Mouse (Mus musculus): ENCODE results near the gene Gm20388. TPM values are rescaled to one million over a fixed set of nuclear protein-coding genes. Genes with fewer than 3 reads are reported as not detected.

Gene Gm20388
- polyA plus RNA-seq, 1 experiment, result not detected

DNA sequence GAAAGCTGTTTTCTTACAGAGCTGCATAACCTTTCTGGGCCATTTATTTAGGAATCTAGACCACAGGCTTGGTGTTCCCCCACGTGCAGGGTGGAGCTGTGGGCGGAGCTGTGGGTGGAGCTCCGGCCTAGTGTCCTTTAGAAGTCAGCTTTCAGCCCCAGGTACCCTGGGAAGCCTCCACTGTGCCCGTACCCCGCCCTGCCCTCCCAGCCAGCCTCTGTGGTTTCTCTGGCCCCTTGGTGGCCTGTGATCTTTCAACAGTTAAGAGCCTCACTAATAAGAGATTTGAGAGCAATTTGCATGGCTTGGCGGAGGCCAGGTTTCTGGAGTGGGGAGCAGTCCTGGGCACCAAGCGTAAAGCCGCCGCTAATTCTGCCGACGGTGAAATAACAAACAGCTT lies 979.4 kb downstream of the Gm20388 start:
- Histone ChIP-seq H3K4me3 (ENCODE audit: insufficient read depth, low read depth, low read length) (no peak overlapping the region), H3K4me1 (ENCODE audit: control insufficient read depth, insufficient read depth, low read length) (no peaks in the 10 kb centered on the region), H3K27ac (ENCODE audit: insufficient read depth, low read depth, low read length) (no peak overlapping the region)
- TF ChIP-seq POLR2A (IDR thresholded peaks at IDR 0.05; ENCODE audit: insufficient read depth, low read depth, low read length) (no peak), CTCF (IDR thresholded peaks at IDR 0.05; ENCODE audit: insufficient read depth, low read depth, low read length) (no peak)
- 11% methylated on average over 11 of the region's 11 CpGs for WGBS

DNA sequence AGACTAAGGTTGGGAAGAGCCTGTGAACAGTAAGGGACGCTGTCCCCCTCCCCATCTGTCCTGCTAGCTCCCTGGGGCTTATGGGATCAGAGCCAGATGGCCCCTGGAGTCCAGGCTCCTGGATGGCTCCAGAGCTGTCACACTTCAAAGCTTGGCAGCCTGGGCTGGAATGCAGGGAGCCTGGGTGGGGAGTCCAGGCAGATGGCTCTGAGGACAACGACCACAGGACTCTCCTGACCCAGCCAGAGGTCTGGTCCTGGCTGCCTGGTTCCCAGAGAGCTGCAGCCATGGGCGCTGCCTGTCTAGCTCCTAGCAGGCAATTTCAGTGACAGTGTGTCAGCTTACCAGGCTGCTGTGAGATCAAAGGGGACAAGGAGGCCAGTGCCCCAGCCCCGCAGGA lies 984.4 kb downstream of the Gm20388 start:
- Histone ChIP-seq H3K4me3 (ENCODE audit: insufficient read depth, low read depth, low read length) (no peak overlapping the region), H3K4me1 (ENCODE audit: control insufficient read depth, insufficient read depth, low read length) (peaks cover 8% of the 10 kb centered on the region; the same call in 1 of the 2 replicates), H3K27ac (ENCODE audit: insufficient read depth, low read depth, low read length) (no peak overlapping the region)
- TF ChIP-seq CTCF (IDR thresholded peaks at IDR 0.05; ENCODE audit: insufficient read depth, low read depth, low read length) (no peak), POLR2A (IDR thresholded peaks at IDR 0.05; ENCODE audit: insufficient read depth, low read depth, low read length) (no peak)
- 15% methylated on average over 4 of the region's 4 CpGs for WGBS

DNA sequence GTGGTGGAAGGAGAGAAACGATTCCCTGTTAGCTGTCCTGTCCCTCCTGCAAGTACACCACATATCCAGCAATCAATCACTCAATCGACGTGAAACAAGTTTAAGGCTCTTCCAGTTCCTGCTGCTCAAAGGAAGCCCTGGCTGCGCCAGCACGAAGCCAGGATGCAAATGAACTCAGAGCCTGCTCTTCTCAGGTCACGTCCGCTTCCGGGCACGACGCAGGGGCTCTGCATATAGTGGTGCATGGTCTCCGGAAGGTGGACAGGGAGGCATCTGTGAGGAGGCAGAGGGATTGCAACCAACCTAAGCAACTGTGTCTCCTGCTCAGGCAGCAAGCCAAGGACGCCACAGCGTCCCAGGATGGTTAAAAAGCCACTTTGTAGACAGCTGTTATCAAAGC lies 985.0 kb downstream of the Gm20388 start:
- peaks cover 8% of the 10 kb centered on the region; the same call in 1 of the 2 replicates for H3K4me1 ChIP-seq (ENCODE audit: control insufficient read depth, insufficient read depth, low read length)
- 4% methylated on average over 13 of the region's 13 CpGs for WGBS
- no peak overlapping the region for H3K27ac ChIP-seq (ENCODE audit: insufficient read depth, low read depth, low read length)
- TF ChIP-seq CTCF (IDR thresholded peaks at IDR 0.05; ENCODE audit: insufficient read depth, low read depth, low read length), result no peak
- no peak overlapping the region for H3K4me3 ChIP-seq (ENCODE audit: insufficient read depth, low read depth, low read length)

DNA sequence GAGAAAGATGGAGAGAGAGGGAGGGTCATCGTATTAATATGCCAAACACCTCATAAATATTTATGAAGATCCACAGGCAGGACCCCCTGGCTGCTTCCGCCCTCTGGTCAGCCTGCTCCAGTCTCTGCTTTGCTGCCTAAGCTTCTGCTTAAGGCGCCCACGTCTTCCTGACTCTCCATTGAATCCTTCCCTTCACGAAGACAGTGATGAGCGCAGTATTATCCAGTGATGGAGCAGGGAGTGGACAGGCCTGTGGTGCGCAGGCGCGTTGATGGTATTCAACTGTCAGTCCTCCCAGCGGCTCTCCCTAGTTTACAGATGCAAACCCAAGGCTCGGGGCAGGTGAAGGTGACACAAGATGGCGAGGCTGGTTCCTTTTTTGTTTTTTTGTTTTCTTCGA lies 985.6 kb downstream of the Gm20388 start:
- TF ChIP-seq POLR2A (IDR thresholded peaks at IDR 0.05; ENCODE audit: insufficient read depth, low read depth, low read length) (no peak), CTCF (IDR thresholded peaks at IDR 0.05; ENCODE audit: insufficient read depth, low read depth, low read length) (no peak)
- Histone ChIP-seq H3K4me3 (ENCODE audit: insufficient read depth, low read depth, low read length) (no peak overlapping the region), H3K27ac (ENCODE audit: insufficient read depth, low read depth, low read length) (no peak overlapping the region), H3K4me1 (ENCODE audit: control insufficient read depth, insufficient read depth, low read length) (peaks cover 8% of the 10 kb centered on the region; the same call in 1 of the 2 replicates)
- WGBS, result 38% methylated on average over 13 of the region's 13 CpGs

DNA sequence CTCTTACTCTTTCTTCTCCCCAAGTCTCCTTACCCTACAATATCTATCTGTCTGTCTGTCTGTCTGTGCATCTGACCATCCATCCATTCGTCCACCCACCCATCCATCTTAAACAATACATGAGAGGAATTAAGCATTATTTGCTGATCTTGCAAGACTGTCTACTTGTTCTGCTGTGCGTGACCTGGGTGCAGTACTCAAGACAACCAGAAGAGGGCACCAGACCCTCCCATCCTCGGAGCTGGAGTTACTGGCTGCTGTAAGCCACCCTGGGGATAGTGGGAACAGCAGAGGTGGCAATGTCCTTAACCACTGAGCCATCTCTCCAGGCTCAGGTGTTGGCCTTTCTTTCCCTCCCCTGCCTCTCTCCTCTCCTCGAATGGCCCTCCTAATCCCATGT lies 987.4 kb downstream of the Gm20388 start:
- TF ChIP-seq CTCF (IDR thresholded peaks at IDR 0.05; ENCODE audit: insufficient read depth, low read depth, low read length), result peak; percentile 17; the same call in 1 of the 2 replicates
- TF ChIP-seq POLR2A (IDR thresholded peaks at IDR 0.05; ENCODE audit: insufficient read depth, low read depth, low read length), result no peak
- WGBS, result 52% methylated on average over 4 of the region's 4 CpGs
- H3K4me1 ChIP-seq (ENCODE audit: control insufficient read depth, insufficient read depth, low read length), result peaks cover 8% of the 10 kb centered on the region; the same call in 1 of the 2 replicates

DNA sequence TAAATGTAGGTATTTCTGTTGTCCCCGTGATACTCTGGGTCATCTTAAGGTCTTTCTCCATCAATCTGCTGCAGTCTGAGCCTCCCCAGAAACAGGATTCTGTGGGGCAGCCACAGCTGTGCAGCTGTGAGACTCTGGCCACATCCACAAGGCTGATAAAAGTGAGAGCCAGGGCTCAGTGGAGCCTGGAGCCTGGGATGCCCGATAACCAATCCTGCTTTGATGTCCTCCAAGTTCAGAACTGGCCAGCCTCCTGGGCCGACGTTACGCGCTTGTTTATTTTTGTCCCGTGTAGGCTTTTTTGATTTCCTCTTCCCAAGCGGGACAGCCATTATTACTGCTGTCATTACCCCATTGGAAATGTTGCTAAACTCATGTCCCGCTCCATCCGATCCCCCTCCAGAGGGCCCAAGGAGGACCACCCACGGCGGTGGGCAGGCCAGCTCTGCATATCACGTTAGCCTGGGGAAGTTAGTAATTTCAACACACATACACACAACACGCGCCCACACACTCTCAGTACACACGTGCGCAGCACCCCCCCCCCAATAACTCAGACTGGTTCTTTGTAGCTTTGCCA lies 988.3 kb downstream of the Gm20388 start:
- Histone ChIP-seq H3K4me3 (ENCODE audit: insufficient read depth, low read depth, low read length) (no peak overlapping the region), H3K27ac (ENCODE audit: insufficient read depth, low read depth, low read length) (no peak overlapping the region), H3K4me1 (ENCODE audit: control insufficient read depth, insufficient read depth, low read length) (peaks cover 8% of the 10 kb centered on the region; the same call in 1 of the 2 replicates)
- TF ChIP-seq CTCF (IDR thresholded peaks at IDR 0.05; ENCODE audit: insufficient read depth, low read depth, low read length) (no peak), POLR2A (IDR thresholded peaks at IDR 0.05; ENCODE audit: insufficient read depth, low read depth, low read length) (no peak)
- WGBS, result 59% methylated on average over 17 of the region's 17 CpGs

More for the DNA sequence above, 987.4 kb downstream of the Gm20388 start:
- H3K27ac ChIP-seq (ENCODE audit: insufficient read depth, low read depth, low read length), result no peak overlapping the region
- no peak overlapping the region for H3K4me3 ChIP-seq (ENCODE audit: insufficient read depth, low read depth, low read length)

DNA sequence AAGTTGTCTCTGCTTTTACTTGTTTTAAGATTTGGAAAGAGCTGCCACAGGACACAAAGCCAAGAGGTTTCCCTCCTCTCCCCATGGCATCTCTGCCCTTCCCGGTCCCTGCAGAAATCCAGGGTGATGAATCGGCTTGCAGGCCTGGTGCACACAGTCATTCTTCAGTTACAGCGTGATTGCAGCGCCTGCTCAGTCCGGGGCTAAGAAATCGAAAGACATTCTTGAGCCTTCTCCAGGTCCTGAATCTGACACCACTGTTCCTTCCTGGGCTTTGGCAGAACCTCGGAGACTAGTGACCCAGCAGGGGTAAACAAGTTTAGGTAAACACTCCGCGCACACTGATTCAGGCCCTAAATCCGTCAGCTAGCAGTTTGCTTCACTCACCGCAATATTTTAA lies 991.7 kb downstream of the Gm20388 start:
- no peak overlapping the region for H3K4me3 ChIP-seq (ENCODE audit: insufficient read depth, low read depth, low read length)
- peaks cover 8% of the 10 kb centered on the region; the same call in 1 of the 2 replicates for H3K4me1 ChIP-seq (ENCODE audit: control insufficient read depth, insufficient read depth, low read length)
- TF ChIP-seq POLR2A (IDR thresholded peaks at IDR 0.05; ENCODE audit: insufficient read depth, low read depth, low read length), result no peak
- no peak for TF ChIP-seq CTCF (IDR thresholded peaks at IDR 0.05; ENCODE audit: insufficient read depth, low read depth, low read length)
- no peak overlapping the region for H3K27ac ChIP-seq (ENCODE audit: insufficient read depth, low read depth, low read length)
- WGBS, result 62% methylated on average over 11 of the region's 11 CpGs

DNA sequence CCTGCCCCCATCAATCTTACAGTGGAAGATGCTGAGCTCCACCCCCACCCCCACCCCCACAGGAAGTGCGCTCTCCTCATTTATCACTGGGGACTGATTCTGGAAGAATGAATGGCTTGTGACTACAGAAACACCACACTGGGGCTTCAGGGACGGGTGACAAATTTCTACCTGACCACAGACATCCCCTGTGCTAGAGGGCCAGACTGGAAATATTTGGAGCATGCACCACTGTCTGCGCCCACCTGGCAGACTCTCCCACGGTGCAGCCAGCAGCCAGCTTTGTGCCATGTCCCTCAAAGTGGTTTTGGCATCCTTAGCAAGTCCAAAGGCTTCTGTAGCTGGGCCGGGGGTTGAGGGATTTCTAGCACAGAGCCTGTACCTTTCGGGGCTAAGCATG lies 997.0 kb downstream of the Gm20388 start:
- Histone ChIP-seq H3K4me3 (ENCODE audit: insufficient read depth, low read depth, low read length) (no peak overlapping the region), H3K27ac (ENCODE audit: insufficient read depth, low read depth, low read length) (no peak overlapping the region), H3K4me1 (ENCODE audit: control insufficient read depth, insufficient read depth, low read length) (no peaks in the 10 kb centered on the region)
- 65% methylated on average over 6 of the region's 6 CpGs for WGBS
- TF ChIP-seq CTCF (IDR thresholded peaks at IDR 0.05; ENCODE audit: insufficient read depth, low read depth, low read length) (no peak), POLR2A (IDR thresholded peaks at IDR 0.05; ENCODE audit: insufficient read depth, low read depth, low read length) (no peak)

DNA sequence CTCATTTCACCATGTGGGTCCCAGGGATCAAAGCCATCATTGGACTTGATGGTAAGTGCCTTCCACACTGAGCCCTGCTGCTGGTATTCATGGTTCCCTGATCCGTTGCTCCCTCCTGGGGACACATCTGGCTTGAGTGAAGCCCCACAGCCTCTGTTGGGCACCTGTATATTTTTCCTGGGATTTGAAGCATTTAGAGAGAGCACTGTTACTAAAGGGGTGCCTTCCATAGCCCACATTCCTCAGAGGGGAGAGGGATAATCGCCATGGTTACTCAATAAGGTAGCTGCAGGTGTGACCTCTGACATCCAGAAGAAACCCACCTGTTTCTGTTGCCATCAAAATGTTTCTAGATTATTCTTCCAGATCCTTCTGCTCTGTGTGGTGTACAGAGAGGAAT lies 1000.3 kb downstream of the Gm20388 start:
- TF ChIP-seq POLR2A (IDR thresholded peaks at IDR 0.05; ENCODE audit: insufficient read depth, low read depth, low read length) (no peak), CTCF (IDR thresholded peaks at IDR 0.05; ENCODE audit: insufficient read depth, low read depth, low read length) (no peak)
- Histone ChIP-seq H3K4me1 (ENCODE audit: control insufficient read depth, insufficient read depth, low read length) (no peaks in the 10 kb centered on the region), H3K27ac (ENCODE audit: insufficient read depth, low read depth, low read length) (no peak overlapping the region), H3K4me3 (ENCODE audit: insufficient read depth, low read depth, low read length) (no peak overlapping the region)
- 86% methylated on average over 2 of the region's 2 CpGs for WGBS

Measured in olfactory bulb, adult 2 months (tissue).